Mouse (Mus musculus) embryonic stem cell, embryonic (primary cell): ENCODE measurements around the gene Pparg.

ENCODE experiments used
- CTCF ChIA-PET, 4 experiments: fragments of 300-600 bp in 2 of 4; fragments of 350-600 bp in 2 of 4; sonication (Branson Sonifier 250); formaldehyde crosslinking; loops; one replicate each; lab custom pipeline; 2022; ENCODE audit warnings: inconsistent platforms in 2 of 4; lab: Charles Lee
- POLR2A ChIA-PET, 4 experiments: fragments of 300-600 bp in 2 of 4; fragments of 350-600 bp in 2 of 4; sonication (Branson Sonifier 250); formaldehyde crosslinking; loops; one replicate each; lab custom pipeline; 2022; ENCODE audit warnings: antibody characterized with exemption in 4 of 4, inconsistent platforms in 1 of 4; lab: Charles Lee

Gene Pparg

DNA sequence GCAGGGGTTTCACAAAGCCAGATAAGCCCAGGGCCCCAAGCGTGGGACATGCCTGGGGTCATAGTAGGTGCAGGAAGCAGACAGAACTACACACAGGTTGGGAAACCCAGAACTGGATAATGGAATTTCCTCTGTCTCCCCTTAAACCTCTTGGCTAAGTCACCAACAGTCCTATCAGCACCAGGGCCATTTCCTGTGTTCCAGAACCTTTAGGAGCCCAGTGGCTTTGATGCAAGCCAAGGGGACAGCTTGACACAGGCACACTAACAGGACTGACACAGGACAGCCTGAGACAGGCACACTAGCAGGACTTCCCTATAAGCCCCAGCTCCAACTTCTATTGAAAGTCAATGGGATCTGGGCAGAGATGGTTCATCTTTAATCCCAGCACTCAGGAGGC lies 161.2 kb downstream of the Pparg start:
- CTCF ChIA-PET = no interaction called here

GRCm38 (mm10) chr6:115522691-115523146 lies 162.0 kb downstream of the Pparg start:
- POLR2A ChIA-PET = interaction anchor here in 2 of 4 experiments (0.6 to 2.3 kb wide), 2 partner anchors 16 to 283 kb away, joined by 7 to 12 read pairs; no protein-coding TSS in a partner anchor
- CTCF ChIA-PET = interaction anchor here in 1 of 4 experiments (0.6 kb wide), 1 partner anchor 19 kb away, joined by 12 read pairs; no protein-coding TSS in a partner anchor

More for the DNA sequence above, 161.2 kb downstream of the Pparg start:
- POLR2A ChIA-PET = interaction anchor here in 1 of 4 experiments (1.0 kb wide), 1 partner anchor 15 kb away, joined by 3 read pairs; no protein-coding TSS in a partner anchor

DNA sequence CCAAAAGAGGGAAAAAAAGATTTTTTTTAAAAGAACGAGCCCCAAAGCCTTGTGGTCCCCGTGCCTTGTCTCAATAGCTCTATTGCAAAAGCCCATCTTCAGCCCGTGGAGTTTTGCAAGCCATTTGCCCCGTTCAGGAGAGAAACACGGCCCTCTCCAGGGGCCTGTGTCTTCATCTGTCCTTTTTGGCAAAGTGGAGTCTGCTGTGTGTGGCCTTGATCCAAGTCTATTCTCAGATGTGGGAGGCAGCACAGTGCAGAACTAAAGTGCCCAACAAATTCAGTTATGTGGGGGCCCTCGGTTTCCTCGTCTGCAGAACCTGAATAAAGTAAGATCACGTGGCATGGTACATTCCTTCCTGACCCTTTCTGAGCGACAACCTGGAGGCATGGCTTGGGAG lies 162.4 kb downstream of the Pparg start:
- ChIA-PET CTCF (interaction anchor here in 1 of 4 experiments (0.6 kb wide), 1 partner anchor 19 kb away, joined by 12 read pairs; no protein-coding TSS in a partner anchor), POLR2A (interaction anchor here in 2 of 4 experiments (0.6 to 2.3 kb wide), 2 partner anchors 15 to 282 kb away, joined by 7 to 12 read pairs; no protein-coding TSS in a partner anchor)

DNA sequence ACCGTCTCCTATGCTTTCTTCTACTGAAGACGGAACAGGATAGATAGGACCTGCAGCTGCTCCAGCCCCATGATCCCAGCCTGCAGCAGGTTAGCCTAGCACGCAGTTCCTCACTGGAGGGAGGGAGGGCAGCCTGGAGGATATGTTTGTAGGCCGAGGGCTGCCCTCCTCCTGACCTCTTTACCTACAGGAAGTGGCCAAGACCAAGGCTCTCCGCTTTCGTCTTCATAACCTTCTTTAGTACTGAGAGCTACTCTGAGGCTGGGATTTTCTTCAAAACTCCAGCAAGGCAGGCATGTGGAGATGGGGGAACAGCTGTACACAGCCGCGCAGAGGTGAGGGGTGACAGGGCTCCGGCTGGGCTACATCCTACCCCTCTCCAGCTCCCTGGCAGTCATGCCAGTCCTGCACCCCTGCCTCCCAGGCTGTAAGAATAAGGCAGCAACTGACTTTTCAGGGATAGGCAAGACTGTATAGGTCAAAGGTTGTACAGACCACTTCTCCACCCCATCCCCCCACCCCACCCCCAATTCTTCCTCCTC lies 163.8 kb downstream of the Pparg start:
- CTCF ChIA-PET = interaction anchor here in 2 of 4 experiments (0.9 to 1.4 kb wide), 2 partner anchors 14 to 297 kb away, joined by 3 read pairs; partner anchors contain the start of gene Gm17482 (in 1 of the 2)
- POLR2A ChIA-PET = interaction anchor here in 3 of 4 experiments (0.6 to 2.3 kb wide), 7 partner anchors 10 to 252 kb away, joined by 3 to 12 read pairs (median 4); no protein-coding TSS in a partner anchor

GRCm38 (mm10) chr6:115527418-115527817 lies 166.7 kb downstream of the Pparg start:
- CTCF ChIA-PET = interaction anchor here in 1 of 4 experiments (1.6 kb wide), 1 partner anchor 11 kb away, joined by 5 read pairs; no protein-coding TSS in a partner anchor
- POLR2A ChIA-PET = interaction anchor here in 1 of 4 experiments (0.7 kb wide), 1 partner anchor 13 kb away, joined by 3 read pairs; no protein-coding TSS in a partner anchor

- CTCF ChIA-PET = interaction anchor here in 3 of 4 experiments (0.6 to 1.6 kb wide), 3 partner anchors 11 to 190 kb away, joined by 3 to 10 read pairs (median 5); no protein-coding TSS in a partner anchor
- POLR2A ChIA-PET = no interaction called here
Measured at GRCm38 (mm10) chr6:115528372-115528771, 167.6 kb downstream of the Pparg start.

DNA sequence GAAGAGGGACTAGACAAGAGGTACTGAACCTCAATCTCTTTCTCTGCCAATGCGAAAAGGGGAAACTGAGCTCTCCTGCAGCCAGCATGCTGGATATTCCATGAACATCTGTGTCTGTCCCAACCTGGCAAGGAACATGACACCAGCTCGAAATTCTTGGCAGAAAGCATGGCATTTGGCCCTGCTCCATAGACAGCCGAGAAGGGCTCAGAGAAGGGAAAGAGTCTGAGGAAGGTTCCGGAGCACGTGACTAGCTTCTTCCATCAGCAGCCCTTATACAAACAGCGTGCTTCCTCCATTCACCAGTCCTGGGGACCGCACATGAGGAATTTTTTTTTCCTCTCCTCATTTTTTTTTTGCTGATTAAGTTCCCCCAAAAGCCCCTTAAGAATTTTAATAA lies 173.9 kb downstream of the Pparg start:
- CTCF ChIA-PET = no interaction called here
- POLR2A ChIA-PET = interaction anchor here in 2 of 4 experiments (1.0 to 1.4 kb wide), 2 partner anchors 9 to 566 kb away, joined by 3 to 4 read pairs; no protein-coding TSS in a partner anchor

GRCm38 (mm10) chr6:115536169-115536568 lies 175.4 kb downstream of the Pparg start:
- ChIA-PET CTCF (interaction anchor here in 2 of 4 experiments (0.6 to 1.3 kb wide), 2 partner anchors 309 to 352 kb away, joined by 3 read pairs; partner anchors contain the start of gene Gm17482 (in 1 of the 2)), POLR2A (interaction anchor here in 2 of 4 experiments (0.5 to 1.4 kb wide), 3 partner anchors 34 to 541 kb away, joined by 3 to 4 read pairs (median 4); no protein-coding TSS in a partner anchor)

- ChIA-PET CTCF (interaction anchor here (0.5 to 2.5 kb wide), 73 partner anchors 9 to 1260 kb away, joined by 3 to 28 read pairs (median 4); partner anchors contain the start of genes Gm17482 (in 4 of the 4), Tamm41 (in 1 of the 4) and Timp4 (in 1 of the 4)), POLR2A (interaction anchor here (0.5 to 2.0 kb wide), 52 partner anchors 8 to 1535 kb away, joined by 3 to 12 read pairs (median 3); partner anchors contain the start of genes Efcab12 (in 1 of the 4), Ift122 (in 1 of the 4), Mbd4 (in 1 of the 4) and Raf1 (in 1 of the 4))
Measured at GRCm38 (mm10) chr6:115538645-115539429, 178.1 kb downstream of the Pparg start.
